Mouse (Mus musculus) left cerebral cortex, adult 2 months (tissue): Measurements from ENCODE around the gene Mrpl23. TPM values are rescaled to one million over a fixed set of nuclear protein-coding genes. Genes with fewer than 3 reads are reported as not detected.

Experiments used
- DNase-seq, 2 experiments: peaks; one replicate each; pipeline ENCODE4 v3.0.0; 2021 to 2022; ENCODE audit warnings: low spot score in 2 of 2, mixed read lengths in 1 of 2; ENCODE audit errors: extremely low spot score in 1 of 2
- H3K27ac ChIP-seq: fragments of 200-600 bp; 2 replicates; pipeline ENCODE4 v1.8.1; 2022
- H3K4me3 ChIP-seq: fragments of 200-600 bp; 2 replicates; pipeline ENCODE4 v1.8.1; 2022
- CTCF ChIP-seq: fragments of 200-600 bp; IDR thresholded peaks from 2 replicates; pipeline ENCODE4 v1.8.1; 2022; ENCODE audit warnings: antibody characterized with exemption, mild to moderate bottlenecking, moderate library complexity
- intact Hi-C: fragments of 180-260 bp; cut with DNase I; formaldehyde crosslinking; loops from one replicate; pipeline ENCODE4 v1.15.1; 2025
- microRNA-seq, 2 experiments: library from miRNA; unstranded; fragments of <30 nt; microRNA quantifications; one replicate each; pipeline ENCODE4 v1.2.0; 2021
- total RNA-seq, 2 experiments: library from RNA; stranded (reverse); gene quantifications; 2 replicates each; pipeline ENCODE4 v1.2.3; 2021

The Mrpl23 gene
- total RNA-seq, 2 experiments from 2014 or later, result 4.7 to 6.7 TPM

GRCm38 (mm10) chr7:142580121-142580879 is 47.8 kb downstream of the Mrpl23 start:
- H3K4me3 ChIP-seq, result peak overlapping the region; percentile 25
- TF ChIP-seq CTCF, result peak; percentile 50
- intact Hi-C loops, result loop anchor here (1.0 to 2.0 kb wide), 4 partner anchors 41 to 264 kb away; no protein-coding TSS in a partner anchor
- DNase-seq, result peak; percentile 51 to 52
- no peak overlapping the region for H3K27ac ChIP-seq

- no peak for TF ChIP-seq CTCF
- H3K4me3 ChIP-seq, result no peak overlapping the region
- no peak for DNase-seq
- intact Hi-C loops, result loop anchor here (1.0 to 2.0 kb wide), 2 partner anchors 42 to 247 kb away; no protein-coding TSS in a partner anchor
- H3K27ac ChIP-seq, result no peak overlapping the region
Measured at GRCm38 (mm10) chr7:142581186-142581585, 48.7 kb downstream of the Mrpl23 start.

- H3K4me3 ChIP-seq, result peak overlapping the region; percentile 14; the same call in 1 of the 2 replicates
- H3K27ac ChIP-seq, result no peak overlapping the region
- peak; percentile 47 for TF ChIP-seq CTCF
- intact Hi-C loops, result loop anchor here (1.0 to 2.0 kb wide), 2 partner anchors 43 to 247 kb away; no protein-coding TSS in a partner anchor
- peak; percentile 23 to 50 for DNase-seq
Measured at GRCm38 (mm10) chr7:142581656-142582228, 49.3 kb downstream of the Mrpl23 start.

- intact Hi-C loops, result no loop called here
- H3K4me3 ChIP-seq, result no peak overlapping the region
- peak overlapping the region; percentile 61; the same call in 1 of the 2 replicates for H3K27ac ChIP-seq
- peak in 1 of 2 experiments; percentile 15 for DNase-seq
- TF ChIP-seq CTCF, result no peak
Measured at GRCm38 (mm10) chr7:142584882-142585281, 52.4 kb downstream of the Mrpl23 start.

- no peak overlapping the region for H3K4me3 ChIP-seq
- DNase-seq, result no peak
- no peak for TF ChIP-seq CTCF
- intact Hi-C loops, result no loop called here
- H3K27ac ChIP-seq, result no peak overlapping the region; the same call in 1 of the 2 replicates
Measured at GRCm38 (mm10) chr7:142585890-142586289, 53.4 kb downstream of the Mrpl23 start.

GRCm38 (mm10) chr7:142588282-142588941 is 55.9 kb downstream of the Mrpl23 start:
- TF ChIP-seq CTCF, result no peak
- peak overlapping the region; percentile 76 for H3K27ac ChIP-seq
- no peak for DNase-seq
- H3K4me3 ChIP-seq, result no peak overlapping the region
- intact Hi-C loops, result no loop called here

Small RNA genes within 50 kb of the gene (microRNA-seq; reads per million reads assigned to microRNA genes)
- 0 to 0.48 reads per million in 2 experiments for gene Mir675

Other genes with a start within 250 kb of the Mrpl23 start
- gene Krtap5-1, start 235.6 kb upstream of the Mrpl23 start, total RNA-seq, result not detected
- gene Krtap5-4, start 229.1 kb upstream of the Mrpl23 start, total RNA-seq, result not detected
- gene Ifitm10, start 158.9 kb upstream of the Mrpl23 start, total RNA-seq, result 10 to 100 TPM; 31.4 to 36.1 TPM
- 1 to 10 TPM; 4.3 to 4.5 TPM for gene Gm49369, start 150.0 kb upstream of the Mrpl23 start, total RNA-seq
- gene Ctsd, start 144.6 kb upstream of the Mrpl23 start, total RNA-seq, result 100 to 1,000 TPM; 304 TPM
- not detected for gene Syt8, start 97.8 kb upstream of the Mrpl23 start, total RNA-seq
- under 1 TPM in 1 of 2 experiments, not detected in 1; 0.50 TPM for gene Tnni2, start 90.9 kb upstream of the Mrpl23 start, total RNA-seq
- 1 to 10 TPM; 3.4 to 7.1 TPM for gene Lsp1, start 71.9 kb upstream of the Mrpl23 start, total RNA-seq
- gene Tnnt3, start 33.9 kb upstream of the Mrpl23 start, total RNA-seq, result not detected
- gene Igf2, start 134.1 kb downstream of the Mrpl23 start, total RNA-seq, result 100 to 1,000 TPM in 1 of 2 experiments, 10 to 100 TPM in 1; 67.4 to 120 TPM
- under 1 TPM in 1 of 2 experiments, not detected in 1; 0.11 TPM for gene Gm49394, start 137.3 kb downstream of the Mrpl23 start, total RNA-seq
- gene Ins2, start 210.7 kb downstream of the Mrpl23 start, total RNA-seq, result not detected